In genomic region chr5:111341609-111342008, GRCm38 (mm10) we compare ENCODE assay signal across 10 mouse cellular contexts. TPM values are rescaled to one million over a fixed set of nuclear protein-coding genes. Genes with fewer than 3 reads are reported as not detected.
A peak's percentile ranks its signal among the peaks of the same experiment; 100 is the strongest.
DNase-seq lines count a peak whose midpoint lies in the region; ATAC-seq and TF ChIP-seq lines count a peak whose summit lies in the region.
"Had no signal": no experiment of that assay in that cellular context is flagged by ENCODE, and none has a peak within 500 bp of the region (broad histone marks: within the 10 kb centered on the region; RNA-seq: fewer than 3 reads in every experiment).

No protein-coding gene starts in this region.

- no peaks in the 10 kb centered on the region for H3K4me1 ChIP-seq in kidney, postnatal 0 days (replicated peaks; ENCODE audit: insufficient read depth, low read length)
- no peaks in the 10 kb centered on the region for H3K4me1 ChIP-seq in kidney, embryonic 16.5 days (ENCODE audit: insufficient read depth, low read length)
- H3K4me1 ChIP-seq in E14TG2a.4 (replicated peaks; ENCODE audit: low read depth, low read length): peaks cover 38% of the 10 kb centered on the region
- no peaks in the 10 kb centered on the region for H3K4me1 ChIP-seq in limb, embryonic 14.5 days (ENCODE audit: control insufficient read depth, insufficient read depth, low read length)
- H3K4me1 ChIP-seq: embryonic facial prominence, embryonic 13.5 days; limb, embryonic 15.5 days had no signal

- H3K27me3 ChIP-seq in kidney, postnatal 0 days (ENCODE audit: insufficient read depth, low read length): no peaks in the 10 kb centered on the region
- H3K27me3 ChIP-seq in kidney, embryonic 16.5 days (ENCODE audit: insufficient read depth, low read length): no peaks in the 10 kb centered on the region
- H3K27me3 ChIP-seq in E14TG2a.4 (ENCODE audit: insufficient read depth, low read length): no peaks in the 10 kb centered on the region
- no peaks in the 10 kb centered on the region for H3K27me3 ChIP-seq in limb, embryonic 14.5 days (ENCODE audit: control insufficient read depth, insufficient read depth, low read length)
- H3K27me3 ChIP-seq: embryonic facial prominence, embryonic 13.5 days; limb, embryonic 15.5 days had no signal

- TF ChIP-seq POLR2A in brain, embryonic 14.5 days (IDR thresholded peaks at IDR 0.05; ENCODE audit: borderline replicate concordance, extremely low read depth, insufficient read depth, insufficient read length, poor library complexity, severe bottlenecking): no peak
- no peak for TF ChIP-seq POLR2A in limb, embryonic 14.5 days (IDR thresholded peaks at IDR 0.05; ENCODE audit: borderline replicate concordance, extremely low read depth, insufficient read depth, insufficient read length)

- 44% methylated on average over 5 of the region's 5 CpGs for WGBS in kidney, postnatal 0 days
- WGBS in kidney, embryonic 16.5 days: 48% methylated on average over 5 of the region's 5 CpGs
- WGBS in limb, embryonic 14.5 days: 46% methylated on average over 5 of the region's 5 CpGs

- no peak overlapping the region for H3K27ac ChIP-seq in kidney, postnatal 0 days
- no peak overlapping the region for H3K27ac ChIP-seq in kidney, embryonic 16.5 days (ENCODE audit: low read length)
- H3K27ac ChIP-seq in limb, embryonic 14.5 days (replicated peaks; ENCODE audit: low read depth, low read length): no peak overlapping the region
- H3K27ac ChIP-seq: embryonic facial prominence, embryonic 13.5 days; limb, embryonic 15.5 days had no signal

- peaks cover 37% of the 10 kb centered on the region for H3K36me3 ChIP-seq in kidney, postnatal 0 days (ENCODE audit: insufficient read depth, low read length)
- peaks cover 46% of the 10 kb centered on the region for H3K36me3 ChIP-seq in kidney, embryonic 16.5 days (ENCODE audit: insufficient read depth, low read length)
- H3K36me3 ChIP-seq in E14TG2a.4 (ENCODE audit: insufficient read depth, low read length): peaks cover 96% of the 10 kb centered on the region
- H3K36me3 ChIP-seq in limb, embryonic 14.5 days (ENCODE audit: control insufficient read depth, insufficient read depth, low read length): peaks cover 77% of the 10 kb centered on the region

- no peak overlapping the region for H3K9ac ChIP-seq in kidney, postnatal 0 days (ENCODE audit: low read depth, low read length)
- H3K9ac ChIP-seq in kidney, embryonic 16.5 days (replicated peaks; ENCODE audit: low read length): no peak overlapping the region
- no peak overlapping the region for H3K9ac ChIP-seq in limb, embryonic 14.5 days (ENCODE audit: low read depth, low read length, severe bottlenecking)
- H3K9ac ChIP-seq: embryonic facial prominence, embryonic 13.5 days; limb, embryonic 15.5 days had no signal

- no peak overlapping the region for H3K4me3 ChIP-seq in kidney, postnatal 0 days (replicated peaks; ENCODE audit: low read depth, low read length)
- H3K4me3 ChIP-seq in kidney, embryonic 16.5 days (ENCODE audit: low read length): no peak overlapping the region
- no peak overlapping the region for H3K4me3 ChIP-seq in E14TG2a.4 (replicated peaks; ENCODE audit: low read length)
- H3K4me3 ChIP-seq in limb, embryonic 14.5 days (replicated peaks; ENCODE audit: low read length): no peak overlapping the region
- H3K4me3 ChIP-seq: embryonic facial prominence, embryonic 13.5 days; limb, embryonic 15.5 days had no signal

- peak; percentile 85 for TF ChIP-seq CTCF in kidney, postnatal 0 days (IDR thresholded peaks at IDR 0.05; ENCODE audit: low read depth)
- peak; percentile 89 for TF ChIP-seq CTCF in E14TG2a.4 (conservative IDR thresholded peaks at IDR 0.05; ENCODE audit: low read length)
- peak; percentile 63; the same call in 1 of the 2 replicates for TF ChIP-seq CTCF in brain, embryonic 14.5 days (IDR thresholded peaks at IDR 0.05; ENCODE audit: borderline replicate concordance, extremely low read depth, insufficient read depth, insufficient read length)

- no peak for ATAC-seq in kidney, postnatal 0 days (replicated peaks; ENCODE audit: low FRiP score, low read depth)
- ATAC-seq in kidney, embryonic 16.5 days (ENCODE audit: low FRiP score, low TSS enrichment): no peak
- no peak for ATAC-seq in limb, embryonic 14.5 days (ENCODE audit: low FRiP score, low read depth)
- ATAC-seq in cerebellum, adult (ENCODE audit: insufficient number of reproducible peaks, low FRiP score, low TSS enrichment): no peak

- no peak overlapping the region for H3K4me2 ChIP-seq in kidney, postnatal 0 days (ENCODE audit: low read length)
- no peak overlapping the region for H3K4me2 ChIP-seq in kidney, embryonic 16.5 days (replicated peaks; ENCODE audit: low read depth, low read length)
- no peak overlapping the region for H3K4me2 ChIP-seq in limb, embryonic 14.5 days (replicated peaks; ENCODE audit: low read depth, low read length, severe bottlenecking)
- H3K4me2 ChIP-seq: embryonic facial prominence, embryonic 13.5 days; limb, embryonic 15.5 days had no signal

- no peaks in the 10 kb centered on the region for H3K9me3 ChIP-seq in kidney, postnatal 0 days (replicated peaks; ENCODE audit: low read length)
- H3K9me3 ChIP-seq in kidney, embryonic 16.5 days (ENCODE audit: low read length): no peaks in the 10 kb centered on the region
- no peaks in the 10 kb centered on the region for H3K9me3 ChIP-seq in E14TG2a.4 (ENCODE audit: low read length)
- H3K9me3 ChIP-seq in limb, embryonic 14.5 days (ENCODE audit: control insufficient read depth, low read length): no peaks in the 10 kb centered on the region
- H3K9me3 ChIP-seq: embryonic facial prominence, embryonic 13.5 days; limb, embryonic 15.5 days had no signal

- peak; percentile 77 for DNase-seq in kidney, postnatal 0 days (ENCODE audit: low spot score)
- DNase-seq in brain, embryonic 14.5 days (ENCODE audit: low read depth): peak; percentile 82
- DNase-seq in limb, embryonic 14.5 days (ENCODE audit: low spot score): peak; percentile 16
- DNase-seq in testis, postnatal 10 days (ENCODE audit: low spot score): no peak
- no peak for DNase-seq in urinary bladder, adult 2 months (ENCODE audit: low spot score)

RNA-seq across cellular contexts. Expression of gene Pitpnb, which starts 11.0 kb away (rescaled TPM):
- 75.5 and 84.9 TPM in 2 replicates for polyA plus RNA-seq in kidney, postnatal 0 days (2015; fragmentation: Nextera tagmentation; extraction: Ambion mirVana)
- 112 and 114 TPM in 2 replicates for polyA plus RNA-seq in kidney, embryonic 16.5 days (2015; fragmentation: Nextera tagmentation; extraction: Ambion mirVana)
- polyA plus RNA-seq in brain, embryonic 14.5 days (2012; rRNA removed): 73.3 and 86.5 TPM in 2 replicates
- polyA plus RNA-seq in limb, embryonic 14.5 days (2012; rRNA removed): 89.6 and 96.0 TPM in 2 replicates
- polyA plus RNA-seq in limb, embryonic 14.5 days (2014; fragmentation: Nextera tagmentation; extraction: Ambion mirVana): 103 and 110 TPM in 2 replicates
- polyA plus RNA-seq in urinary bladder, adult 2 months (2012; rRNA removed): 65.4 and 80.2 TPM in 2 replicates

Comparison
In these comparisons a context has a peak if more than half of its experiments do, and no peak if none do; other contexts are left out.
1. DNase-seq: peak in kidney, postnatal 0 days (single experiment), brain, embryonic 14.5 days (single experiment) and limb, embryonic 14.5 days (single experiment); none in testis, postnatal 10 days (single experiment) and urinary bladder, adult 2 months (single experiment).
2. Peak in every context shown above with its lines, with median percentiles within 50 percentile points of each other: CTCF ChIP-seq.